ENCODE assay signal across 16 mouse cellular contexts in genomic region chr14:30943038-30943437, GRCm38 (mm10). TPM values are rescaled to one million over a fixed set of nuclear protein-coding genes. Genes with fewer than 3 reads are reported as not detected.
DNase-seq lines count a peak whose midpoint lies in the region; ATAC-seq lines count a peak whose summit lies in the region.
"Had no signal": no experiment of that assay in that cellular context is flagged by ENCODE, and none has a peak within 500 bp of the region (broad histone marks: within the 10 kb centered on the region; RNA-seq: fewer than 3 reads in every experiment).

Gene Itih1 (minus strand): TSS chr14:30943289.

- DNase-seq in heart, embryonic 10.5 days (ENCODE audit: low spot score) = peak; percentile 65
- no peak for DNase-seq in heart, adult 11 months
- no peak for DNase-seq in liver, embryonic 11.5 days (ENCODE audit: low spot score)
- DNase-seq in T-cell, adult 2 months (ENCODE audit: low spot score) = no peak
- DNase-seq in retina, postnatal 1 day = no peak
- DNase-seq: cerebellum, adult 9-10 months; right cerebral cortex, postnatal 14 days had no signal

- no peak for ATAC-seq in megakaryocyte, adult 5-6 weeks (ENCODE audit: poor library complexity, severe bottlenecking)
- ATAC-seq in liver, embryonic 11.5 days (replicated peaks; ENCODE audit: low FRiP score) = 0 out of 2 replicates have a peak, but pooled peaks have one; percentile 18
- ATAC-seq: activated CD4-positive, CD25-positive, alpha-beta regulatory T cell, adult 4 months had no signal

- no peaks in the 10 kb centered on the region for H3K4me1 ChIP-seq in heart, embryonic 10.5 days
- peaks cover 59% of the 10 kb centered on the region for H3K4me1 ChIP-seq in megakaryocyte, embryonic 14.5 days
- H3K4me1 ChIP-seq in liver, embryonic 11.5 days (replicated peaks; ENCODE audit: control insufficient read depth, insufficient read depth, low read length) = no peaks in the 10 kb centered on the region
- H3K4me1 ChIP-seq: forebrain, embryonic 10.5 days had no signal

- H3K9me3 ChIP-seq in heart, embryonic 10.5 days = no peaks in the 10 kb centered on the region
- H3K9me3 ChIP-seq in megakaryocyte, embryonic 14.5 days = peaks cover 5% of the 10 kb centered on the region
- no peaks in the 10 kb centered on the region for H3K9me3 ChIP-seq in liver, embryonic 11.5 days (ENCODE audit: control insufficient read depth, low read length)
- H3K9me3 ChIP-seq: forebrain, embryonic 10.5 days had no signal

- H3K9ac ChIP-seq in liver, embryonic 11.5 days (ENCODE audit: low read depth, low read length) = peak within 1 kb of the TSS; percentile 35; the same call in 1 of the 2 replicates
- H3K9ac ChIP-seq: hindbrain, embryonic 14.5 days had no signal

- H3K27ac ChIP-seq in heart, embryonic 10.5 days = no peak within 1 kb of the TSS
- peak within 1 kb of the TSS; percentile 71 for H3K27ac ChIP-seq in liver, embryonic 11.5 days (ENCODE audit: low read depth, low read length)
- H3K27ac ChIP-seq: forebrain, embryonic 10.5 days; hindbrain, embryonic 14.5 days had no signal

- no peaks in the 10 kb centered on the region for H3K36me3 ChIP-seq in heart, embryonic 10.5 days
- no peaks in the 10 kb centered on the region for H3K36me3 ChIP-seq in megakaryocyte, embryonic 14.5 days (replicated peaks; ENCODE audit: low read length)
- no peaks in the 10 kb centered on the region for H3K36me3 ChIP-seq in liver, embryonic 11.5 days (ENCODE audit: control insufficient read depth, insufficient read depth, low read length)
- H3K36me3 ChIP-seq: forebrain, embryonic 10.5 days had no signal

- H3K4me3 ChIP-seq in heart, embryonic 10.5 days = no peak within 1 kb of the TSS
- H3K4me3 ChIP-seq in megakaryocyte, embryonic 14.5 days (replicated peaks) = peak within 1 kb of the TSS; percentile 44
- H3K4me3 ChIP-seq in liver, embryonic 11.5 days (ENCODE audit: low read depth, low read length) = peak within 1 kb of the TSS; percentile 22; the same call in 1 of the 2 replicates
- H3K4me3 ChIP-seq: forebrain, embryonic 10.5 days had no signal

- WGBS in heart, embryonic 10.5 days = 85% methylated on average over 7 of the region's 7 CpGs
- WGBS in liver, embryonic 11.5 days = 72% methylated on average over 7 of the region's 7 CpGs

- H3K27me3 ChIP-seq in heart, embryonic 10.5 days (ENCODE audit: insufficient read depth, poor library complexity, severe bottlenecking) = peaks cover 4% of the 10 kb centered on the region; the same call in 1 of the 2 replicates
- H3K27me3 ChIP-seq in megakaryocyte, embryonic 14.5 days (replicated peaks) = peaks cover 31% of the 10 kb centered on the region
- H3K27me3 ChIP-seq in liver, embryonic 11.5 days (replicated peaks; ENCODE audit: control insufficient read depth, insufficient read depth, low read length) = no peaks in the 10 kb centered on the region

- peak within 1 kb of the TSS; percentile 45 for H3K4me2 ChIP-seq in liver, embryonic 11.5 days
- H3K4me2 ChIP-seq: hindbrain, embryonic 14.5 days had no signal

RNA-seq across cellular contexts. Expression of gene Itih1, which starts in this region (rescaled TPM):
- 0.16 and 2.1 TPM in 2 replicates for polyA plus RNA-seq in heart, embryonic 10.5 days (2016; fragmentation: Nextera tagmentation; extraction: Ambion mirVana)
- polyA plus RNA-seq in megakaryocyte, embryonic 14.5 days (2012; ENCODE audit: insufficient read depth, low replicate concordance) = 0.20 TPM in 1 of 2 replicates, not detected in the other
- not detected in 2 replicates for total RNA-seq in megakaryocyte, adult 5-6 weeks (2015)
- total RNA-seq in megakaryocyte, adult 5-6 weeks (2017) = not detected in 2 replicates
- polyA plus RNA-seq in liver, embryonic 11.5 days (2014; fragmentation: Nextera tagmentation; extraction: Ambion mirVana) = 16.3 and 17.4 TPM in 2 replicates
- total RNA-seq: left cerebral cortex, adult 8-10 months; megakaryocyte progenitor cell, adult 5-6 weeks; neutrophil, adult 5-6 weeks had no signal
- polyA plus RNA-seq: activated CD4-positive, CD25-positive, alpha-beta regulatory T cell, adult 4 months; forebrain, embryonic 10.5 days; heart, postnatal 0 days; hindbrain, embryonic 14.5 days had no signal
